Mouse (Mus musculus): ENCODE measurements around the gene Phf13.

DNA sequence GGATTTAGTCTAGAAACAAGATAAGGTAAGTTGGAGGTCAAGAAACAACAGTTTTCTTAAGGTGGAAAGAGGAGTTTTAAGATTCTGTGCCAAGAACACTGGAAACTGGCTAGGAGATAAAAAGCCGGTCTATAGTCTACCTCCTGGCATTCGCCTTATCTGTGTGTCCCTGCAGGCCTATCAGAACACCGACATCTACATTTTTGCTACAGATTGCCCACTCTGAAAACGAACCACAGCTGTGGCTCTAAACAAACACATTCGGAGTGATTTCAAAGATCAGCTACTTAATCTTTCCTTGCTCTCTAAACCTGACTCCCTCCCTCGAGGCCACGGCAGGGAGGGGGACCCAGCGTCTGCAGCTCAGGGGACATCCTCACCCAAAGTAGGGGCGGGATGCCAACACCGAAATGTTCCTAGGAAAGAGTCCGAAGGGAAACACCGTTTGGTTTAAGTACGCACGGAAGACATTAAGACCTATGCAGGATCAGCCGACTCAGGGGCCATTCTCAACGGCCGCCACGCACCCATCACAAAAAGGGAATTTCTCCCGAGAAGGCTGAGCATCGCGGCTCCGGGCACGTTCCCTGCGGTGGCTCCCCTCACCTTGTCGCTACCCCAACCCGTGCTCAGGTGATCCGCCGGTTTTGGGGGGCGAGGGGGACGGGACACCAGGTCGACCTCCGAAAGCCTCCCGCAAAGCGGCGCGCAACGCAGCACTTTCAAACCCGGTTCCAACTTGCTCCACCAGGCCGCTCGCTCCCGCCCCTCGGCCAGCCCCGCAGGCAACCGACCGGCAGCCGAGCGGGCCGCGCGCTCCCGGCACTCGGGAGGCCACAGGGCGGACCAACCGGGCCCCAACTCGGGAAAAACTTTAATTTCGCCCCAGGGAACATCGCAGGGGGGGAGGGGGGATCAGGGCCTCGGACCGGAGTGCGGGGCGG, 1.6 kb downstream of the Phf13 start:
- TF ChIP-seq GATA1 (IDR thresholded peaks at IDR 0.05; ENCODE audit: low read length) (no peak), TAL1 (IDR thresholded peaks at IDR 0.05; ENCODE audit: low read length) (no peak)

All from erythroblast, embryonic 14.5 days (primary cell).